Mouse (Mus musculus): ENCODE data around the gene Ubxn11.

GRCm38 (mm10) chr4:134067383-134067782 lies 35.0 kb upstream of the Ubxn11 start:
- TF ChIP-seq CTCF (IDR thresholded peaks at IDR 0.05; ENCODE audit: insufficient read depth, low read length) (no peak), POLR2A (IDR thresholded peaks at IDR 0.05; ENCODE audit: borderline replicate concordance, extremely low read depth, low read depth, low read length) (no peak)
